Mouse (Mus musculus) forebrain, embryonic 10.5 days (tissue): Measurements from ENCODE around the gene Zbtb38. TPM values are rescaled to one million over a fixed set of nuclear protein-coding genes. Genes with fewer than 3 reads are reported as not detected.
"Not testable (repeated sequence)": the region's sequence is repeated elsewhere in the genome, so short reads cannot be mapped to it uniquely, and the experiment has no call there.

Experiments
- DNase-seq: peaks from one replicate; pipeline ENCODE4 v3.0.0-alpha.2; 2017; ENCODE audit warnings: low spot score; ENCODE audit errors: extremely low spot score
- H3K27ac ChIP-seq: fragments of 300-500 bp; sonication (generic); 2 replicates; pipeline ENCODE4 v1.5.1; 2016; ENCODE audit warnings: mild to moderate bottlenecking
- H3K27me3 ChIP-seq: fragments of 300-500 bp; sonication (generic); 2 replicates; pipeline ENCODE4 v1.6.1; 2016; ENCODE audit warnings: mild to moderate bottlenecking; ENCODE audit not compliant: poor library complexity, severe bottlenecking
- H3K36me3 ChIP-seq: fragments of 300-500 bp; sonication (generic); replicated peaks from 2 replicates; pipeline ENCODE4 v1.6.1; 2016; ENCODE audit warnings: mild to moderate bottlenecking, moderate library complexity
- H3K4me1 ChIP-seq: fragments of 300-500 bp; sonication (generic); 2 replicates; pipeline ENCODE4 v1.6.1; 2016
- H3K4me3 ChIP-seq: fragments of 300-500 bp; sonication (generic); 2 replicates; pipeline ENCODE4 v1.5.1; 2016; ENCODE audit warnings: mild to moderate bottlenecking, moderate library complexity
- H3K9me3 ChIP-seq: fragments of 300-500 bp; sonication (generic); 2 replicates; pipeline ENCODE4 v1.6.1; 2016; ENCODE audit warnings: mild to moderate bottlenecking, moderate library complexity
- WGBS: fragments of 180-500 bp; shearing (Covaris S2); methylation state at CpG from one replicate; pipeline ENCODE4 v1.1.7; 2016; 5-methylcytosine and 5-hydroxymethylcytosine counted together
- polyA plus RNA-seq: library from polyadenylated mRNA; unstranded; fragments of >200 nt; fragmentation: Nextera tagmentation; extraction: Ambion mirVana; gene quantifications from 2 replicates; pipeline ENCODE4 v1.2.1, GENCODE M21; 2016

The Zbtb38 gene
- polyA plus RNA-seq, 1 experiment from 2014 or later = 9.4 TPM

GRCm38 (mm10) chr9:96649924-96650323 lies 102.7 kb downstream of the Zbtb38 start:
- Histone ChIP-seq H3K9me3 (no peaks in the 10 kb centered on the region), H3K36me3 (no peaks in the 10 kb centered on the region), H3K27me3 (no peaks in the 10 kb centered on the region), H3K4me3 (no peak overlapping the region), H3K27ac (no peak overlapping the region), H3K4me1 (no peaks in the 10 kb centered on the region)
- no peak for DNase-seq
- 70% methylated on average over 9 of the region's 9 CpGs for WGBS

GRCm38 (mm10) chr9:96649362-96649761 lies 103.3 kb downstream of the Zbtb38 start:
- Histone ChIP-seq H3K4me1 (no peaks in the 10 kb centered on the region), H3K27me3 (no peaks in the 10 kb centered on the region), H3K27ac (no peak overlapping the region), H3K4me3 (no peak overlapping the region), H3K36me3 (no peaks in the 10 kb centered on the region), H3K9me3 (no peaks in the 10 kb centered on the region)
- DNase-seq = no peak
- 93% methylated on average over 4 of the region's 4 CpGs for WGBS

- 66% methylated on average over 2 of the region's 2 CpGs for WGBS
- Histone ChIP-seq H3K9me3 (no peaks in the 10 kb centered on the region), H3K27ac (no peak overlapping the region), H3K36me3 (no peaks in the 10 kb centered on the region), H3K4me3 (no peak overlapping the region), H3K27me3 (no peaks in the 10 kb centered on the region), H3K4me1 (no peaks in the 10 kb centered on the region)
- no peak for DNase-seq
These were observed 105.8 kb downstream of the Zbtb38 start for GRCm38 (mm10) chr9:96646668-96647295.

GRCm38 (mm10) chr9:96644840-96645239 lies 107.8 kb downstream of the Zbtb38 start:
- H3K27me3 ChIP-seq = no peaks in the 10 kb centered on the region
- no peaks in the 10 kb centered on the region for H3K9me3 ChIP-seq
- H3K4me3 ChIP-seq = no peak overlapping the region
- DNase-seq = no peak
- H3K36me3 ChIP-seq = no peaks in the 10 kb centered on the region
- WGBS = 92% methylated on average over 2 of the region's 2 CpGs
- no peaks in the 10 kb centered on the region for H3K4me1 ChIP-seq
- H3K27ac ChIP-seq = no peak overlapping the region

- not testable (repeated sequence) for H3K9me3 ChIP-seq, H3K27ac ChIP-seq, H3K36me3 ChIP-seq, H3K4me3 ChIP-seq, DNase-seq, H3K27me3 ChIP-seq, H3K4me1 ChIP-seq
- WGBS = 88% methylated on average over 3 of the region's 3 CpGs
These were observed 108.6 kb downstream of the Zbtb38 start for GRCm38 (mm10) chr9:96644002-96644401.

- no peaks in the 10 kb centered on the region for H3K36me3 ChIP-seq
- 91% methylated on average over 7 of the region's 7 CpGs for WGBS
- H3K4me1 ChIP-seq = peaks cover 19% of the 10 kb centered on the region; the same call in 1 of the 2 replicates
- H3K4me3 ChIP-seq = no peak overlapping the region
- H3K27ac ChIP-seq = no peak overlapping the region
- no peaks in the 10 kb centered on the region; the same call in 1 of the 2 replicates for H3K27me3 ChIP-seq
- no peaks in the 10 kb centered on the region for H3K9me3 ChIP-seq
- no peak for DNase-seq
These were observed 113.2 kb downstream of the Zbtb38 start for GRCm38 (mm10) chr9:96639451-96639850.

- no peak overlapping the region for H3K4me3 ChIP-seq
- peaks cover 19% of the 10 kb centered on the region; the same call in 1 of the 2 replicates for H3K4me1 ChIP-seq
- 87% methylated on average over 7 of the region's 7 CpGs for WGBS
- H3K9me3 ChIP-seq = no peaks in the 10 kb centered on the region
- H3K27ac ChIP-seq = no peak overlapping the region
- no peaks in the 10 kb centered on the region for H3K36me3 ChIP-seq
- DNase-seq = no peak
- H3K27me3 ChIP-seq = peaks cover 9% of the 10 kb centered on the region
These were observed 114.1 kb downstream of the Zbtb38 start for GRCm38 (mm10) chr9:96638508-96638907.

GRCm38 (mm10) chr9:96637157-96637548 lies 115.5 kb downstream of the Zbtb38 start:
- no peak overlapping the region for H3K4me3 ChIP-seq
- no peak for DNase-seq
- no peaks in the 10 kb centered on the region for H3K9me3 ChIP-seq
- no peak overlapping the region for H3K27ac ChIP-seq
- no peaks in the 10 kb centered on the region for H3K36me3 ChIP-seq
- H3K4me1 ChIP-seq = peaks cover 26% of the 10 kb centered on the region
- H3K27me3 ChIP-seq = peaks cover 23% of the 10 kb centered on the region
- 77% methylated on average over 7 of the region's 7 CpGs for WGBS

GRCm38 (mm10) chr9:96636423-96637156 lies 116.0 kb downstream of the Zbtb38 start:
- Histone ChIP-seq H3K27me3 (peaks cover 28% of the 10 kb centered on the region), H3K9me3 (no peaks in the 10 kb centered on the region), H3K36me3 (no peaks in the 10 kb centered on the region), H3K4me1 (peaks cover 32% of the 10 kb centered on the region), H3K4me3 (no peak overlapping the region), H3K27ac (no peak overlapping the region)
- 61% methylated on average over 9 of the region's 9 CpGs for WGBS
- no peak for DNase-seq

- Histone ChIP-seq H3K36me3 (no peaks in the 10 kb centered on the region), H3K9me3 (no peaks in the 10 kb centered on the region), H3K27ac (no peak overlapping the region), H3K27me3 (peaks cover 28% of the 10 kb centered on the region), H3K4me3 (no peak overlapping the region), H3K4me1 (peaks cover 36% of the 10 kb centered on the region)
- no peak for DNase-seq
- WGBS = 82% methylated on average over 3 of the region's 3 CpGs
These were observed 116.7 kb downstream of the Zbtb38 start for GRCm38 (mm10) chr9:96635899-96636298.

GRCm38 (mm10) chr9:96635176-96635575 lies 117.5 kb downstream of the Zbtb38 start:
- DNase-seq = no peak
- Histone ChIP-seq H3K9me3 (no peaks in the 10 kb centered on the region), H3K4me3 (no peak overlapping the region), H3K27ac (no peak overlapping the region), H3K27me3 (peaks cover 28% of the 10 kb centered on the region), H3K36me3 (no peaks in the 10 kb centered on the region), H3K4me1 (peaks cover 42% of the 10 kb centered on the region)
- 77% methylated on average over 6 of the region's 6 CpGs for WGBS

- 90% methylated on average over 2 of the region's 2 CpGs for WGBS
- DNase-seq = no peak
- peaks cover 34% of the 10 kb centered on the region for H3K27me3 ChIP-seq
- H3K36me3 ChIP-seq = no peaks in the 10 kb centered on the region
- H3K4me3 ChIP-seq = no peak overlapping the region
- no peak overlapping the region for H3K27ac ChIP-seq
- H3K4me1 ChIP-seq = peaks cover 44% of the 10 kb centered on the region
- H3K9me3 ChIP-seq = no peaks in the 10 kb centered on the region
These were observed 118.9 kb downstream of the Zbtb38 start for GRCm38 (mm10) chr9:96633771-96634170.
